Mouse (Mus musculus) myocyte (in vitro differentiated cells): ENCODE measurements around the gene A830031A19Rik. TPM values are rescaled to one million over a fixed set of nuclear protein-coding genes. Genes with fewer than 3 reads are reported as not detected.

Source experiments
- H3K27me3 ChIP-seq: one replicate; pipeline ENCODE4 v1.6.1; 2011; ENCODE audit not compliant: control insufficient read depth, insufficient read depth, insufficient read length
- H3K36me3 ChIP-seq: one replicate; pipeline ENCODE4 v1.6.1; 2011; ENCODE audit not compliant: control insufficient read depth, insufficient read depth
- H3K4me2 ChIP-seq: one replicate; pipeline ENCODE4 v1.6.1; 2011; ENCODE audit warnings: low read depth, control low read depth
- H3K4me3 ChIP-seq: one replicate; pipeline ENCODE4 v1.5.1; 2011; ENCODE audit warnings: mild to moderate bottlenecking, control low read depth, moderate library complexity
- H3K79me2 ChIP-seq: one replicate; pipeline ENCODE4 v1.6.1; 2011; ENCODE audit not compliant: control insufficient read depth, insufficient read depth
- H3ac ChIP-seq: one replicate; pipeline ENCODE4 v1.6.1; 2011; ENCODE audit not compliant: control insufficient read depth, insufficient read length
- CEBPB ChIP-seq: IDR thresholded peaks from 2 replicates; pipeline ENCODE4 v1.6.1; 2011; ENCODE audit warnings: mild to moderate bottlenecking, moderate library complexity; ENCODE audit not compliant: poor library complexity, insufficient read depth, severe bottlenecking
- E2F4 ChIP-seq: IDR thresholded peaks from one replicate; pipeline ENCODE4 v1.6.1; 2011; ENCODE audit warnings: mild to moderate bottlenecking, control low read depth, moderate library complexity; ENCODE audit not compliant: insufficient read depth
- MAX ChIP-seq: IDR thresholded peaks from one replicate; pipeline ENCODE4 v1.6.1; 2011; ENCODE audit warnings: low read depth, mild to moderate bottlenecking, control low read depth
- MYOD1 ChIP-seq, 3 experiments: IDR thresholded peaks; one replicate each; pipeline ENCODE4 v1.6.1; 2011; ENCODE audit warnings: control low read depth in 2 of 3, low read depth in 2 of 3, mild to moderate bottlenecking in 2 of 3, moderate library complexity in 1 of 3; ENCODE audit not compliant: insufficient read length in 2 of 3, control insufficient read depth in 1 of 3
- MYOG ChIP-seq, 3 experiments: IDR thresholded peaks; one replicate each; pipeline ENCODE4 v1.6.1; 2011; ENCODE audit warnings: control low read depth in 2 of 3, low read depth in 2 of 3, mild to moderate bottlenecking in 2 of 3; ENCODE audit not compliant: insufficient read length in 2 of 3, control insufficient read depth in 1 of 3, insufficient read depth in 1 of 3
- POLR2A ChIP-seq: IDR thresholded peaks from one replicate; pipeline ENCODE4 v1.6.1; 2011; ENCODE audit warnings: low read depth, mild to moderate bottlenecking, control low read depth, moderate library complexity; ENCODE audit not compliant: insufficient read length
- POLR2AphosphoS2 ChIP-seq: IDR thresholded peaks from one replicate; pipeline ENCODE4 v1.6.1; 2011; ENCODE audit warnings: low read depth, control low read depth; ENCODE audit not compliant: insufficient read length
- REST ChIP-seq: IDR thresholded peaks from one replicate; pipeline ENCODE4 v1.6.1; 2011; ENCODE audit warnings: mild to moderate bottlenecking, control low read depth, moderate library complexity; ENCODE audit not compliant: insufficient read depth, insufficient read length
- SRF ChIP-seq: IDR thresholded peaks from one replicate; pipeline ENCODE4 v1.6.1; 2011; ENCODE audit warnings: low read depth; ENCODE audit not compliant: control insufficient read depth, insufficient read length
- TCF12 ChIP-seq: IDR thresholded peaks from one replicate; pipeline ENCODE4 v1.6.1; 2011; ENCODE audit warnings: mild to moderate bottlenecking, control low read depth; ENCODE audit not compliant: poor library complexity, insufficient read depth, severe bottlenecking
- TCF3 ChIP-seq: IDR thresholded peaks from one replicate; pipeline ENCODE4 v1.6.1; 2011; ENCODE audit warnings: low read depth, control low read depth; ENCODE audit not compliant: insufficient read length
- USF1 ChIP-seq: IDR thresholded peaks from one replicate; pipeline ENCODE4 v1.6.1; 2011; ENCODE audit warnings: low read depth, mild to moderate bottlenecking, control low read depth, moderate library complexity
- polyA plus RNA-seq: library from polyadenylated mRNA; unstranded; fragments of >200 nt; fragmentation: generic; extraction: Trizol; gene quantifications from one replicate; pipeline ENCODE4 v1.2.1, GENCODE M21; 2012; ENCODE audit warnings: missing spikeins

A830031A19Rik gene
- polyA plus RNA-seq, 1 experiment = not detected

- no peaks in the 10 kb centered on the region for H3K27me3 ChIP-seq
- H3K79me2 ChIP-seq = no peaks in the 10 kb centered on the region
- H3K4me3 ChIP-seq = no peak overlapping the region
- no peak overlapping the region for H3ac ChIP-seq
- TF ChIP-seq SRF (no peak), CEBPB (no peak), POLR2A (no peak), USF1 (no peak), POLR2AphosphoS2 (no peak), REST (no peak), E2F4 (no peak), MYOG (IDR thresholded peaks at IDR 0.05; ENCODE audit: control insufficient read depth in 1 of 3, insufficient read depth in 1 of 3, insufficient read length in 2 of 3, low read depth in 2 of 3) (no peak), MYOD1 (IDR thresholded peaks at IDR 0.05; ENCODE audit: control insufficient read depth in 1 of 3, insufficient read length in 2 of 3, low read depth in 2 of 3) (no peak), MAX (no peak), TCF12 (no peak), TCF3 (no peak)
- H3K4me2 ChIP-seq = no peak overlapping the region
- no peaks in the 10 kb centered on the region for H3K36me3 ChIP-seq
Observed at GRCm38 (mm10) chr11:24101625-24102024, 26.8 kb upstream of the A830031A19Rik start.

GRCm38 (mm10) chr11:24100449-24101070 is 25.7 kb upstream of the A830031A19Rik start:
- no peaks in the 10 kb centered on the region for H3K79me2 ChIP-seq
- H3K4me2 ChIP-seq = no peak overlapping the region
- H3ac ChIP-seq = no peak overlapping the region
- H3K36me3 ChIP-seq = no peaks in the 10 kb centered on the region
- no peak overlapping the region for H3K4me3 ChIP-seq
- no peak for TF ChIP-seq TCF12
- no peak for TF ChIP-seq MYOG (IDR thresholded peaks at IDR 0.05; ENCODE audit: control insufficient read depth in 1 of 3, insufficient read depth in 1 of 3, insufficient read length in 2 of 3, low read depth in 2 of 3)
- TF ChIP-seq E2F4 = no peak
- TF ChIP-seq REST = no peak
- TF ChIP-seq SRF = no peak
- no peak for TF ChIP-seq USF1
- TF ChIP-seq MYOD1 (IDR thresholded peaks at IDR 0.05; ENCODE audit: control insufficient read depth in 1 of 3, insufficient read length in 2 of 3, low read depth in 2 of 3) = no peak
- no peak for TF ChIP-seq MAX
- no peak for TF ChIP-seq POLR2A
- no peak for TF ChIP-seq POLR2AphosphoS2
- TF ChIP-seq CEBPB = no peak
- TF ChIP-seq TCF3 = no peak
- H3K27me3 ChIP-seq = no peaks in the 10 kb centered on the region

GRCm38 (mm10) chr11:24099886-24100293 is 25.0 kb upstream of the A830031A19Rik start:
- Histone ChIP-seq H3ac (no peak overlapping the region), H3K79me2 (no peaks in the 10 kb centered on the region), H3K27me3 (no peaks in the 10 kb centered on the region), H3K36me3 (no peaks in the 10 kb centered on the region), H3K4me2 (no peak overlapping the region), H3K4me3 (no peak overlapping the region)
- TF ChIP-seq TCF12 = no peak
- no peak for TF ChIP-seq TCF3
- TF ChIP-seq REST = no peak
- TF ChIP-seq E2F4 = no peak
- TF ChIP-seq SRF = no peak
- no peak for TF ChIP-seq USF1
- TF ChIP-seq POLR2A = no peak
- TF ChIP-seq MAX = no peak
- no peak for TF ChIP-seq MYOG (IDR thresholded peaks at IDR 0.05; ENCODE audit: control insufficient read depth in 1 of 3, insufficient read depth in 1 of 3, insufficient read length in 2 of 3, low read depth in 2 of 3)
- no peak for TF ChIP-seq MYOD1 (IDR thresholded peaks at IDR 0.05; ENCODE audit: control insufficient read depth in 1 of 3, insufficient read length in 2 of 3, low read depth in 2 of 3)
- TF ChIP-seq POLR2AphosphoS2 = no peak
- no peak for TF ChIP-seq CEBPB

GRCm38 (mm10) chr11:24099215-24099614 is 24.4 kb upstream of the A830031A19Rik start:
- Histone ChIP-seq H3K4me2 (no peak overlapping the region), H3K36me3 (no peaks in the 10 kb centered on the region), H3ac (no peak overlapping the region), H3K79me2 (no peaks in the 10 kb centered on the region), H3K27me3 (no peaks in the 10 kb centered on the region), H3K4me3 (no peak overlapping the region)
- no peak for TF ChIP-seq SRF
- no peak for TF ChIP-seq POLR2A
- TF ChIP-seq E2F4 = no peak
- TF ChIP-seq MAX = no peak
- no peak for TF ChIP-seq TCF3
- TF ChIP-seq USF1 = no peak
- no peak for TF ChIP-seq MYOG (IDR thresholded peaks at IDR 0.05; ENCODE audit: control insufficient read depth in 1 of 3, insufficient read depth in 1 of 3, insufficient read length in 2 of 3, low read depth in 2 of 3)
- TF ChIP-seq REST = no peak
- TF ChIP-seq MYOD1 (IDR thresholded peaks at IDR 0.05; ENCODE audit: control insufficient read depth in 1 of 3, insufficient read length in 2 of 3, low read depth in 2 of 3) = no peak
- TF ChIP-seq CEBPB = no peak
- no peak for TF ChIP-seq POLR2AphosphoS2
- TF ChIP-seq TCF12 = no peak
